Mouse (Mus musculus) heart, adult 8-10 months (tissue): ENCODE data around the gene Taf4. TPM values are rescaled to one million over a fixed set of nuclear protein-coding genes. Genes with fewer than 3 reads are reported as not detected.

Source experiments
- DNase-seq: peaks from one replicate; pipeline ENCODE4 v3.0.0; 2022; ENCODE audit warnings: low spot score
- total RNA-seq, 4 experiments: library from RNA; stranded (reverse); gene quantifications; 2 replicates each; pipeline ENCODE4 v1.2.4; 2022

Taf4 gene
- total RNA-seq, 4 experiments from 2014 or later: 13.0 to 21.5 (median 16.1) TPM

- no peak for DNase-seq
These were observed 6.3 kb upstream of the Taf4 start for GRCm38 (mm10) chr2:179982715-179983114.

DNA sequence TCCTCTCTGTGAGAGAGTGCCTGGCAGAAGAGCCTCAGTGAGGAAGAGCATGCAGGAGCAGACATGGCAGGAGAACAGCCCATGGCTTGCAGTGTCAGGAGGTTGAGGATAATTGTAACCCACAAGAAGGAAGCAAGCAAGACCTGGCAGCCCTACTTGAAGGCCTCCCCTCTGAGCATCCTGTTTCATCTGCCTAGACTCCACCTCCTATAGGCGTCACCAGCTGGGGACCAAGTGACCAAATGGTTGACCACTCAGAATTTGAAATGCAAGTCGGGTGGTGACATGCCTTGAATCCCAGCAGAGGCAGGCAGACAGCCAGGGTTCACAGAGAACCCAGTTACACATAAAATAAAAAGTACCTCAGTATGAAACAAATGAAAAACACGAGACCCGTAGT, 4.2 kb upstream of the Taf4 start:
- DNase-seq: no peak

- DNase-seq: peak; percentile 71
These were observed 3.4 kb upstream of the Taf4 start for GRCm38 (mm10) chr2:179979836-179980235.

DNA sequence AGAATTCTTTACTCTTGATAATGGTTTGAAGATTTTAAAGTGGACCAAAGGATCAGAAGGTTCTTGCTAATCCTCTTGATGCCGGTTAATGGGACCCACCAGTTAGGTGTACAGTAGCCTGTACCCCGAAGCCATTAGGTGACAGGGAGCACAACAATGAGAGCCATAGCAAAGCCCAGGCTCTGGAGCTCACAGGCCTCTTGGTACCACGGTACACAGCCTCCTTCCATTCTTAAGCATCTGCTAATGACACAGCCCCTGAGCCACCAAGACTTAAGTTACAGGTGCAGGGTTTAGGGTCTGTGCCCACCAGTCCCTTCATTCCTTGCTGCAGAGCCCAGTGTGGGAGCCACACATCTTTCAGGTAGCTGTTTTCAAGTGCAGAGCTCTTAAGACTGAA, 1.8 kb upstream of the Taf4 start:
- DNase-seq: no peak

DNA sequence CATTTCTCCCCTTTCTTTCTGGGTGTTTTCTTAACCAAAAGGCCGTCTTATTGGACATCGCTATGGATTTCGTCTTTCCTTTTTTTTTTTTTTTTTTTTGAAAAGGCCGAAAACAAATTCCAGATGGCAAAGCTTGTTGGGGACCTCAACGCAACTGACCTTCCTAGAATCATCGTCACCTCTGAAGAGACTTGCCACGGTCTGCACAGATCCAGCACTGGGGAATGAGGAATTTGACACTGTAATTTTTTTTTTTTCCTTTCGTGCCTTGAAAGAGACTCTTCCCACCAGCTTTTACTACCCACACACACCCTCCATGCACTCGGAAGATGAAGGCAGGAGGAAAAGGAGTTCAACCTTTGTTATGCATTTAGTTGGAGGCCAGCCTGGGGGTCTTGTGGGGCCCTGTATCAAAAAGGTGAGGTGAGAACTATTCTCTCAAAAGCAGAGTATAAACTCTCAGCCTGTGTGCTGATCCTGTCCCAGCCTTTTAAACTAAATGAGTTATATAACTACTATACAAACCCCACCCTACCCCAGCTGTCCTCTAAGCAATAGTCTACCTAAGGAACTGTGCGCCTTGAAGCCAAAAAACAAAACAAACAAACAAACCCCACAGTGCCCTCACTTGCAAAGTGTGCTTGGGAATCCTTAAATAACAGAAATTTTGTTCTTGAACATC, 1.0 kb upstream of the Taf4 start:
- DNase-seq: no peak

DNA sequence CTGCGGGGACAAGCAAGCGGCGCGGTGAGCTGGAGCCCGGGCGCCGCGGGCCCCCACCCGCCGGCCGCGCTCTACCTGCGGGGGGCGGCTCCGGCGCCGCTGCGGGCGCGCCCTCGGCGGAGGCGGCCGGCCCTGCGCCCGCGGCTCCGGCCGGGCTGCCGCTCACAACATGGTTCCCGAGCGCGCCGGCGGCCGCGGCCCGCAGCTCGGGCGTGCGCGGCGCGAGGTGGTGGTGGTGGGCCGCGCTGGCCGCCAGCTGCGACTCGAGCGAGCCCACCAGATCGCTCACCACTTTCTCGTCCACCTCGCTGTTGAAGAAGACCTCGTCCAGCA, 185 bp downstream of the Taf4 start:
- peak; percentile 32 for DNase-seq

DNA sequence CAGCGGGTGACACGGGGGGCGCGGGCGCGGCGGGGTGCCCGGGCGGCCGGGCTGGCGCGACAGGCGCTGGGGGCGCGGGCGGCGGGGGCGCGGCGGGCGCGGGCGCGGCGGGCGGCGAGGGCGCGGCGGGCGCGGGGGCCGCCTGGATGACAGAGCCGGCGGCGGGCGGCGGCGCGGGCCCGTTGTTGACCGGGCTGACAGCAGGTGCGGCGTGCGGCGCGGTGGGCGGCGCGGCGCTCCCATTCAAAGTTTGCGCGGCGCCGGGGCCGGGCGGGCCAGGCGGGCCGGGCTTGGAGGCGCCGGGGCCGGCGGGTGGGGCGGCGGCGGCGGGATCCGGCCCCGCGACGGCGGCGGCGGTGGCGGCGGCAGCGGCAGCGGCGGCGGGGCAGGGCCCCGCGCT, 595 bp downstream of the Taf4 start:
- DNase-seq: no peak

- DNase-seq: no peak
These were observed 1.6 kb downstream of the Taf4 start for GRCm38 (mm10) chr2:179974651-179975471.

GRCm38 (mm10) chr2:179973871-179974628, 2.4 kb downstream of the Taf4 start:
- DNase-seq: peak; percentile 53

- DNase-seq: no peak
These were observed 4.0 kb downstream of the Taf4 start for GRCm38 (mm10) chr2:179972406-179972805.

GRCm38 (mm10) chr2:179971891-179972290, 4.6 kb downstream of the Taf4 start:
- DNase-seq: no peak

DNA sequence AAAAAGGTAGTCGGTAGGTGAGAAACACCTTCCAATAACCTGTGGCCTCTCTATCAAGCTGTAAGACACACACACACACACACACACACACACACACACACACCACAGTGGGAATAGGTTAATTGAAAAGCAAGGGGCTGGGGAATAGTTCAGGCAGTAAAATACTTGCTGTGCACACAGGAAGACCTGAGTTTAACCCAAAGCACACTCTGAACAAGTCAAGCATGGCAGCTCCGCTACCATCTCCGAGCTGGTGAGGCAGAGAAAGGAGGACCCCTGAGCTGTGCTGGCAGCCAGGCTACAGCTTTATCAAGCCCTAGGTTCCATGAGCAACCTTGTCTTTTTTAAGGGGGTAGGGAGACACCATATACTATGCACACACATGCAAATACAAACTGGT, 7.3 kb downstream of the Taf4 start:
- DNase-seq: no peak

DNA sequence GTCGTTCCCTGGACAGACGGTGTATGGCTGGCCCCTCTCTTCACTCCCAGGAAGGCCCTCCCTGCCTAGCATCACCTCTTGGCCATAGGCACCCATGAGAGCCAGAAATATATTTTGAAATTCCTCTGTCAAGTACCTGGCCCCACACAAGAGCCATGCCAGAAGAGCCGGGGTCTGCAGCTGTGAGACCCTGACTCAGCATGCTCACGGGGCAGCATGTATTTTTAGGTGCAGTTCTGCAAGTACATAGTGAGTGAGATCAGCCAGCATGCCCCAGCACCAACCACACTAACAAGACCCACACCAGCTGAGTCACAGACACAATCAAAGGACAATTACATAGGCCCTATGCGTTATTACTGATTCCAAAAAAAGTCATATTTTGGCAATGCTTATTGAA, 8.8 kb downstream of the Taf4 start:
- DNase-seq: no peak

DNA sequence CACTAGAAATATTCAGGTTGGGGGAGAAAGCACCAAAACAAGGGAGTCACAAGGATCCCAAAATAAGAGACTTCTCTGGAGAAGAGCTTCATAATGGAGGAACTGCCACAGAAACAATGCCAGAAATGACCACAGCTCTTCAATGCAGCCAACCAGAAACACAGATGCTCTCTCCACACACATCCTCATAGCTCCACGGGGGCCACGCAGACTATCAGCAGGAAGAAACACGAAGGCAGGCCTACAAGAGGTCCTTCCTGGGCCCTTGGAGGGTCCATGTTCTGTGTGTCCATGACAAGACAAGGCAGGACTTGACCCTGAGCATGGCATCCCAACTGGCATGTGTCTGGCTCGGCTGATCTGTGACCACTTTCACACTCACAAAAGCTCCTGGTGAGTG, 15.0 kb downstream of the Taf4 start:
- no peak for DNase-seq

GRCm38 (mm10) chr2:179960327-179960726, 16.1 kb downstream of the Taf4 start:
- DNase-seq: no peak

- DNase-seq: peak; percentile 28
These were observed 17.1 kb downstream of the Taf4 start for GRCm38 (mm10) chr2:179959391-179959790.

- no peak for DNase-seq
These were observed 24.6 kb downstream of the Taf4 start for GRCm38 (mm10) chr2:179951542-179952524.

- DNase-seq: no peak
These were observed 27.6 kb downstream of the Taf4 start for GRCm38 (mm10) chr2:179948820-179949219.

DNA sequence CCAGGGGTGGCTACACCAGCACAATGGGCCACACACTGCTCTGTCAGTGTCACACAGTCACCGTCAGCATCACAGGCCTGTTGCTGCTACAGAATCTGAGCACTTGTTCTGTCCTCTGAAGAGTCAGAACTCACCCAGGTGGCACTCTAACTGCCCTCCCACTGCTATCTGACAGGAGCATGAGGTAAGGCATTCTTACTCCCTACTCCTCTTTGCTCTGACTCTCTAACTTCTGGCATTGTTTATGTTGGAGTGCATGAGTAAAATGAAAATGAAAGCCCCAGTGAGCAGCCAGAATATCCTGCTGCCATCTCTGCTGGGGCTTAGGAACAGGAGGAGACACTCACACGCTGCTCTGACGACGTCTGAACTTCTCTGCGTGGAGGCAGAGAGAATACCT, 28.8 kb downstream of the Taf4 start:
- no peak for DNase-seq

- DNase-seq: no peak
These were observed 29.9 kb downstream of the Taf4 start for GRCm38 (mm10) chr2:179946496-179946895.

GRCm38 (mm10) chr2:179945051-179945450, 31.4 kb downstream of the Taf4 start:
- no peak for DNase-seq
